Mouse (Mus musculus) MEL (cell line): Measurements from ENCODE around the gene Tnnc1. TPM values are rescaled to one million over a fixed set of nuclear protein-coding genes. Genes with fewer than 3 reads are reported as not detected.

Experiments used
- DNase-seq: peaks from one replicate; pipeline ENCODE4 v3.0.0; 2011; ENCODE audit warnings: low read depth, low spot score
- H3K27ac ChIP-seq: 2 replicates; pipeline ENCODE4 v1.5.1; 2012; ENCODE audit warnings: low read depth, mild to moderate bottlenecking, control low read depth, low read length, moderate library complexity; ENCODE audit not compliant: control insufficient read depth
- H3K27me3 ChIP-seq, 2 experiments: fragments of 150-350 bp in 1 of 2; sonication (generic) in 1 of 2; 2 replicates each; pipeline ENCODE4 v1.6.1; 2012; ENCODE audit warnings: low read length in 2 of 2, mild to moderate bottlenecking in 2 of 2, improper control_type of control experiment in 1 of 2, moderate library complexity in 1 of 2; ENCODE audit not compliant: insufficient read depth in 2 of 2, control insufficient read depth in 1 of 2
- H3K36me3 ChIP-seq, 2 experiments: 2 replicates each; pipeline ENCODE4 v1.6.1; 2012 to 2014; ENCODE audit warnings: low read length in 2 of 2, improper control_type of control experiment in 1 of 2, inconsistent platforms in 1 of 2, mild to moderate bottlenecking in 1 of 2; ENCODE audit not compliant: insufficient read depth in 2 of 2, control insufficient read depth in 1 of 2
- H3K4me1 ChIP-seq, 2 experiments: fragments of 150-350 bp in 1 of 2; sonication (generic) in 1 of 2; 2 replicates each; pipeline ENCODE4 v1.6.1; 2012; ENCODE audit warnings: low read length in 2 of 2, improper control_type of control experiment in 1 of 2, mild to moderate bottlenecking in 1 of 2; ENCODE audit not compliant: insufficient read depth in 2 of 2, control insufficient read depth in 1 of 2
- H3K4me3 ChIP-seq, 2 experiments: fragments of 150-350 bp in 1 of 2; sonication (generic) in 1 of 2; 2 replicates each; pipeline ENCODE4 v1.5.1; 2012; ENCODE audit warnings: low read depth in 2 of 2, low read length in 2 of 2, mild to moderate bottlenecking in 2 of 2, moderate library complexity in 2 of 2, control low read depth in 1 of 2, improper control_type of control experiment in 1 of 2; ENCODE audit not compliant: control insufficient read depth in 1 of 2, insufficient read depth in 1 of 2
- H3K79me2 ChIP-seq: 2 replicates; pipeline ENCODE4 v1.6.1; 2012; ENCODE audit warnings: mild to moderate bottlenecking, low read length, moderate library complexity; ENCODE audit not compliant: control insufficient read depth, poor library complexity, insufficient read depth
- H3K9ac ChIP-seq: 2 replicates; pipeline ENCODE4 v1.6.1; 2012; ENCODE audit warnings: low read depth, mild to moderate bottlenecking, control low read depth, low read length, moderate library complexity; ENCODE audit not compliant: control insufficient read depth, poor library complexity, severe bottlenecking
- H3K9me3 ChIP-seq: fragments of 150-350 bp; sonication (generic); replicated peaks from 2 replicates; pipeline ENCODE4 v1.6.1; 2012; ENCODE audit warnings: mild to moderate bottlenecking, low read length, improper control_type of control experiment, moderate library complexity; ENCODE audit not compliant: insufficient read depth
- BHLHE40 ChIP-seq: IDR thresholded peaks from 2 replicates; pipeline ENCODE4 v1.6.1; 2012; ENCODE audit warnings: low read depth, mild to moderate bottlenecking, inconsistent platforms, low read length, improper control_type of control experiment, borderline replicate concordance
- CHD1 ChIP-seq: IDR thresholded peaks from 2 replicates; pipeline ENCODE4 v1.6.1; 2012; ENCODE audit warnings: low read depth, mild to moderate bottlenecking, inconsistent platforms, low read length, improper control_type of control experiment
- CTCF ChIP-seq, 3 experiments: IDR thresholded peaks in 2 of 3; conservative IDR thresholded peaks in 1 of 3; 2 replicates each; pipeline ENCODE4 v1.5.1; 2011 to 2012; ENCODE audit warnings: low read length in 3 of 3, low read depth in 2 of 3, mild to moderate bottlenecking in 2 of 3, improper control_type of control experiment in 1 of 3, inconsistent platforms in 1 of 3, mixed read lengths in 1 of 3, moderate library complexity in 1 of 3; ENCODE audit not compliant: control insufficient read depth in 1 of 3, insufficient read depth in 1 of 3, poor library complexity in 1 of 3, severe bottlenecking in 1 of 3
- ELF1 ChIP-seq: IDR thresholded peaks from 2 replicates; pipeline ENCODE4 v1.6.1; 2014; ENCODE audit warnings: low read depth, mild to moderate bottlenecking, inconsistent platforms, low read length, improper control_type of control experiment, moderate library complexity
- EP300 ChIP-seq, 2 experiments: IDR thresholded peaks; 2 replicates each; pipeline ENCODE4 v1.6.1; 2011; ENCODE audit warnings: improper control_type of control experiment in 2 of 2, low read length in 2 of 2, low read depth in 1 of 2, mild to moderate bottlenecking in 1 of 2
- ETS1 ChIP-seq: IDR thresholded peaks from 2 replicates; pipeline ENCODE4 v1.6.1; 2012; ENCODE audit warnings: low read depth, mild to moderate bottlenecking, inconsistent platforms, low read length, improper control_type of control experiment, moderate library complexity
- GABPA ChIP-seq: IDR thresholded peaks from 2 replicates; pipeline ENCODE4 v1.6.1; 2012; ENCODE audit warnings: low read depth, mild to moderate bottlenecking, inconsistent platforms, low read length, improper control_type of control experiment, moderate library complexity
- HCFC1 ChIP-seq: IDR thresholded peaks from 2 replicates; pipeline ENCODE4 v1.6.1; 2012; ENCODE audit warnings: low read depth, mild to moderate bottlenecking, inconsistent platforms, low read length, improper control_type of control experiment, moderate library complexity
- JUND ChIP-seq: IDR thresholded peaks from 2 replicates; pipeline ENCODE4 v1.6.1; 2011; ENCODE audit warnings: low read depth, mild to moderate bottlenecking, improper control_type of control experiment, low read length
- MAFK ChIP-seq: IDR thresholded peaks from 2 replicates; pipeline ENCODE4 v1.6.1; 2011; ENCODE audit warnings: low read depth, mild to moderate bottlenecking, low read length, improper control_type of control experiment, borderline replicate concordance
- MAX ChIP-seq: IDR thresholded peaks from 2 replicates; pipeline ENCODE4 v1.6.1; 2011; ENCODE audit warnings: low read length, improper control_type of control experiment
- MAZ ChIP-seq: IDR thresholded peaks from 2 replicates; pipeline ENCODE4 v1.6.1; 2012; ENCODE audit warnings: low read depth, mild to moderate bottlenecking, inconsistent platforms, low read length, improper control_type of control experiment
- MEF2A ChIP-seq: IDR thresholded peaks from 2 replicates; pipeline ENCODE4 v1.6.1; 2014; ENCODE audit warnings: low read depth, mild to moderate bottlenecking, inconsistent platforms, low read length, improper control_type of control experiment; ENCODE audit not compliant: poor library complexity, insufficient replicate concordance, severe bottlenecking; ENCODE audit errors: extremely low read depth
- MXI1 ChIP-seq: IDR thresholded peaks from 2 replicates; pipeline ENCODE4 v1.6.1; 2011; ENCODE audit warnings: mild to moderate bottlenecking, low read depth, low read length, improper control_type of control experiment
- MYB ChIP-seq: IDR thresholded peaks from 2 replicates; pipeline ENCODE4 v1.6.1; 2011; ENCODE audit warnings: mild to moderate bottlenecking, low read depth, low read length, improper control_type of control experiment
- MYC ChIP-seq: IDR thresholded peaks from 2 replicates; pipeline ENCODE4 v1.6.1; 2011; ENCODE audit warnings: low read depth, mild to moderate bottlenecking, low read length, improper control_type of control experiment, moderate library complexity
- NELFE ChIP-seq: IDR thresholded peaks from 2 replicates; pipeline ENCODE4 v1.6.1; 2011; ENCODE audit warnings: low read depth, low read length, improper control_type of control experiment
- POLR2A ChIP-seq, 2 experiments: IDR thresholded peaks; 2 replicates each; pipeline ENCODE4 v1.6.1; 2011 to 2012; ENCODE audit warnings: low read length in 2 of 2, mild to moderate bottlenecking in 2 of 2, control low read depth in 1 of 2, improper control_type of control experiment in 1 of 2, low read depth in 1 of 2, moderate library complexity in 1 of 2; ENCODE audit not compliant: control insufficient read depth in 1 of 2, insufficient read depth in 1 of 2, poor library complexity in 1 of 2
- POLR2AphosphoS5 ChIP-seq: IDR thresholded peaks from 2 replicates; pipeline ENCODE4 v1.6.1; 2012; ENCODE audit warnings: low read depth, borderline replicate concordance, mild to moderate bottlenecking, inconsistent platforms, low read length, moderate library complexity, mixed read lengths
- RAD21 ChIP-seq: IDR thresholded peaks from 2 replicates; pipeline ENCODE4 v1.6.1; 2011; ENCODE audit warnings: mild to moderate bottlenecking, low read depth, low read length, improper control_type of control experiment
- RCOR1 ChIP-seq: IDR thresholded peaks from 2 replicates; pipeline ENCODE4 v1.6.1; 2012; ENCODE audit warnings: low read depth, mild to moderate bottlenecking, inconsistent platforms, low read length, improper control_type of control experiment
- SIN3A ChIP-seq: IDR thresholded peaks from 2 replicates; pipeline ENCODE4 v1.6.1; 2012; ENCODE audit warnings: low read length, improper control_type of control experiment, inconsistent platforms
- TBP ChIP-seq: IDR thresholded peaks from 2 replicates; pipeline ENCODE4 v1.8.0; 2011; ENCODE audit warnings: low read depth, low read length, improper control_type of control experiment
- USF1 ChIP-seq: IDR thresholded peaks from 2 replicates; pipeline ENCODE4 v1.6.1; 2014; ENCODE audit warnings: low read depth, mild to moderate bottlenecking, inconsistent platforms, low read length, improper control_type of control experiment, moderate library complexity
- USF2 ChIP-seq, 2 experiments: IDR thresholded peaks; 2 replicates each; pipeline ENCODE4 v1.6.1; 2011 to 2012; ENCODE audit warnings: improper control_type of control experiment in 2 of 2, low read length in 2 of 2, borderline replicate concordance in 1 of 2, inconsistent platforms in 1 of 2, low read depth in 1 of 2, mild to moderate bottlenecking in 1 of 2; ENCODE audit not compliant: insufficient read depth in 1 of 2
- ZMIZ1 ChIP-seq: IDR thresholded peaks from 2 replicates; pipeline ENCODE4 v1.6.1; 2012; ENCODE audit warnings: low read depth, mild to moderate bottlenecking, inconsistent platforms, low read length, improper control_type of control experiment, moderate library complexity
- ZNF384 ChIP-seq: IDR thresholded peaks from 2 replicates; pipeline ENCODE4 v1.6.1; 2012; ENCODE audit warnings: low read depth, mild to moderate bottlenecking, inconsistent platforms, low read length, improper control_type of control experiment
- polyA plus RNA-seq, 2 experiments: library from polyadenylated mRNA; stranded (reverse) in 1 of 2; unstranded in 1 of 2; fragments of >175 nt in 1 of 2; fragments of >200 nt in 1 of 2; gene quantifications; 2 replicates each; pipeline versions ENCODE4 v1.2.1 to v1.2.4; 2012; ENCODE audit warnings: low replicate concordance in 2 of 2, low read depth in 1 of 2; ENCODE audit not compliant: insufficient read length in 2 of 2, insufficient read depth in 1 of 2, missing spikeins in 1 of 2
- total RNA-seq: library from RNA; depleted of rRNA; stranded (reverse); fragments of 300-350 nt; gene quantifications from 2 replicates; pipeline ENCODE4 v1.2.3, GENCODE M21; 2012

The Tnnc1 gene
- total and polyA plus RNA-seq, 3 experiments: 0.19 TPM; not detected in 2

GRCm38 (mm10) chr14:31205562-31206467 lies 2.3 kb upstream of the Tnnc1 start:
- H3K4me1 ChIP-seq: peaks cover 3 to 11% of the 10 kb centered on the region in 2 experiments; a peak in 3 of 4 replicates
- TF ChIP-seq MAX (0 out of 2 replicates have a peak, but pooled peaks have one; percentile 12), TBP (no peak), CTCF (IDR thresholded peaks at IDR 0.05 in 2 of 3, conservative IDR thresholded peaks at IDR 0.05 in 1 of 3; ENCODE audit: control insufficient read depth in 1 of 3, insufficient read depth in 1 of 3, low read depth in 2 of 3, low read length in 3 of 3, poor library complexity in 1 of 3, severe bottlenecking in 1 of 3) (no peak), SIN3A (0 out of 2 replicates have a peak, but pooled peaks have one; percentile 51), HCFC1 (no peak), MAZ (peak; percentile 26; the same call in 1 of the 2 replicates), USF1 (0 out of 2 replicates have a peak, but pooled peaks have one; percentile 2)
- TF ChIP-seq, all 39 proteins: peak for 4
- H3K9me3 ChIP-seq: no peaks in the 10 kb centered on the region
- H3K27me3 ChIP-seq: no peaks in the 10 kb centered on the region
- peak overlapping the region; percentile 99 for H3K9ac ChIP-seq
- DNase-seq: peak; percentile 68
- H3K27ac ChIP-seq: peak overlapping the region; percentile 62
- H3K4me3 ChIP-seq: peak overlapping the region; percentile 84 to 98
- H3K79me2 ChIP-seq: peaks cover 19% of the 10 kb centered on the region
- peaks cover 3 to 18% of the 10 kb centered on the region in 2 experiments; a peak in 3 of 4 replicates for H3K36me3 ChIP-seq

- H3K4me3 ChIP-seq: peak overlapping the region; percentile 84 to 98
- DNase-seq: peak; percentile 94
- peaks cover 3 to 16% of the 10 kb centered on the region in 2 experiments; a peak in 3 of 4 replicates for H3K36me3 ChIP-seq
- H3K27ac ChIP-seq: peak overlapping the region; percentile 62
- H3K4me1 ChIP-seq: peaks cover 3 to 11% of the 10 kb centered on the region in 2 experiments; a peak in 3 of 4 replicates
- peaks cover 19% of the 10 kb centered on the region for H3K79me2 ChIP-seq
- H3K9ac ChIP-seq: peak overlapping the region; percentile 99
- H3K9me3 ChIP-seq: no peaks in the 10 kb centered on the region
- H3K27me3 ChIP-seq: no peaks in the 10 kb centered on the region
- TF ChIP-seq ZMIZ1: peak; percentile 71; the same call in 1 of the 2 replicates
- TF ChIP-seq MYC: no peak
- TF ChIP-seq USF2 (IDR thresholded peaks at IDR 0.05; ENCODE audit: borderline replicate concordance in 1 of 2, insufficient read depth in 1 of 2, low read depth in 1 of 2, low read length in 2 of 2): no peak
- no peak for TF ChIP-seq USF1
- TF ChIP-seq POLR2AphosphoS5: no peak
- TF ChIP-seq EP300 (IDR thresholded peaks at IDR 0.05; ENCODE audit: low read depth in 1 of 2, low read length in 2 of 2): no peak
- TF ChIP-seq MAX: no peak
- no peak for TF ChIP-seq RCOR1
- TF ChIP-seq MXI1: no peak; the same call in 1 of the 2 replicates
- TF ChIP-seq MYB: no peak
- TF ChIP-seq HCFC1: peak; percentile 43; the same call in 1 of the 2 replicates
- TF ChIP-seq ETS1: no peak
- TF ChIP-seq JUND: no peak
- no peak for TF ChIP-seq MEF2A
- TF ChIP-seq GABPA: no peak
- 0 out of 2 replicates have a peak, but pooled peaks have one; percentile 8 for TF ChIP-seq TBP
- peak; percentile 73 to 86; a peak in 3 of 4 replicates for TF ChIP-seq POLR2A (IDR thresholded peaks at IDR 0.05; ENCODE audit: control insufficient read depth in 1 of 2, insufficient read depth in 1 of 2, low read depth in 1 of 2, low read length in 2 of 2, poor library complexity in 1 of 2)
- no peak for TF ChIP-seq RAD21
- no peak for TF ChIP-seq MAFK
- no peak for TF ChIP-seq ELF1
- TF ChIP-seq BHLHE40: no peak
- peak; percentile 68 for TF ChIP-seq NELFE
- TF ChIP-seq CHD1: peak; percentile 65; the same call in 1 of the 2 replicates
- TF ChIP-seq ZNF384: no peak
Measured at GRCm38 (mm10) chr14:31206472-31206981, 1.6 kb upstream of the Tnnc1 start.
